Mouse (Mus musculus) c-Kit-positive CD71-positive TER-119-negative erythroid progenitor cells, embryonic 14.5 days (primary cell): ENCODE measurements at regions not wholly inside any gene's neighbourhood (a gene's known extent, or its start where the extent isn't known, plus 50 kb on each side); places are given as distances from the start of the nearest gene placed in this dataset.
A peak's percentile ranks its signal among the peaks of the same experiment; 100 is the strongest.

Source experiments
- DNase-seq: peaks from one replicate; pipeline ENCODE4 v3.0.0-alpha.2; 2013; ENCODE audit warnings: low read depth

DNA sequence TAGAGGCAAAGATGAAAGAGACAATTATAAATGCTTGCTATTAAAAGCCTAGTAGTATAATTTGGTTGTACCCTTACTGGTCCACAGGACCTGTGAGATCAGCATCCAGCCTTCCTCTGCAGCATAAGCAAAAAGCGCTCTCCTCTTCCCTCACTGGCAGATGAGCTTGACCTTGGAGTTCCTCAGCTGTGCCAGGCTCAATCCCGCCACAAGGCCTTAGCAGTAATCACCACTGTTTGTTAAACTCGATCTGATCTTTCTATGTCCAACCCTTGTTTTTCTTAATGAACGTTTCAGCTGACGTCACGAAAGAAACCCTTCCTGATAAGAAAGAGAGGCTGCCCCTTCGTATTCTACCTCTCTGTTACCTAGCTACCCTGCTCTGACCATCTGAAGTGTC is 183.5 kb downstream of the Ifng start:
- DNase-seq, result no peak

DNA sequence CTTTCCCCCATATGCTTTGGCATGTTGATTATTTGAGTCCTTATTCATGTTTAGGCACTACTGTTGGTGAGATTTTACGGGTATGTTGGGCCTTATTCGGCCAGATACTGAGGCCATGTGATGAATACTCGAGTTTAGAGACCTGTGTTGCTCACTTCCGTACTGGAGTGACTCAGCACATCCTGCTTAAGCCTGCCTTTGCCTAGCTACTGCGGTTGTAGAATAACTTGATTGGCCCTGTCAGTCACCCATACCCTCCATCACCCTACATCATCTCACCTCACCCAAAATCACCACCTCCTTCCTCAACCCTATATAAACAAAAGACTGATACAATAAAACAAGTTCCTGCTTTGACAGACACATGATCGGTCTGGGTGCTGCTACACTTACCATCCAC is 187.2 kb downstream of the Ifng start:
- DNase-seq, result no peak

DNA sequence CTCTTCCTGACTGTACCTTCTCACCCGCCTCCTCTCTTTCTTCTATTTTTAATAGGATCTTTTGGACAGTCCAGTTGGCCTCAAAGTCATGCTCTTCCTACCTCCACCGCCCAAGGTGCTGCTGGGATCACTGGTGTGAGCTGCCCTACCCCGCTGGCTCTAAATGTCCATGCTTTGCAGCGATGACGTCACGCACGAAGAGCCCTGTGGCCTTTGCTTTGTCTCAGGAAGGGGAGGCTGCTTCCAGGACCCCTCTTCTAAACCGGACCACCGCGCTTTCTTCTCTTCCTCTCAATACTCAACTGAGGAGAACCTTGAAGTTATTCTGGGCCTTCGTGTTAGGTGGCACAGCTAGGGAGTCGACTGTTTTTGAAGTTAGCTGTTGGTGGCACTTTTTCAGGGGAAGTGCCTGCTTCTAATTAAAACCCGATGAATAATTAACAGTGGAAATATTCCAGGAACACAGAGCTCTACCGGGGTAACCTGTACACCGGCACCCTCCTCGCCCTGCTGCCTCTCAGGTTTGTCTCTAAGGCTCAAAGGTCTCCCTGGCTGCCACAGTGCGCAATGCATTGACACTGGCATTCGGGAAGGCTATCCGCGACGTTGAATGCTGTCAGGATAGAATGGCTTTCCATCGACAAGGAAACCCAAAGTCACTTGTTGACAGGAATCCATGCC is 188.7 kb downstream of the Ifng start:
- no peak for DNase-seq

DNA sequence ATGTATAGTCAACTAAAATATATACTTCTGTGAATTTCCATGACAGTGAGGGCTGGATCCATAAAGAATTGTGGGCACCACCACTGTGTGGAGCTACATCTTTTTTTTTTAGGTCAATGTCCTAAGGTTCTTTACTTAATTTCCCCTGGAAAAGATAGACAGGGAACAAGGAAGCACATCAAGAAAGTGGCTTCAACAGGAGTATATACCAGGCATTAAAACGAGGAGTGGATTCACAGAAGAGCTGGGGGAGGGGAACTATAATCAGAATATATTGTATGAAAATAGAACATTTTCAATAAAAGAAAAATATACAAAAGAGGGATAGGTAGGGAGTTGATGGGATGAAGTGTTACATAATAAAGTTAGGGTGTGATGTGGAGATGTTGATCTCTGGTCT is 190.9 kb downstream of the Ifng start:
- no peak for DNase-seq

DNA sequence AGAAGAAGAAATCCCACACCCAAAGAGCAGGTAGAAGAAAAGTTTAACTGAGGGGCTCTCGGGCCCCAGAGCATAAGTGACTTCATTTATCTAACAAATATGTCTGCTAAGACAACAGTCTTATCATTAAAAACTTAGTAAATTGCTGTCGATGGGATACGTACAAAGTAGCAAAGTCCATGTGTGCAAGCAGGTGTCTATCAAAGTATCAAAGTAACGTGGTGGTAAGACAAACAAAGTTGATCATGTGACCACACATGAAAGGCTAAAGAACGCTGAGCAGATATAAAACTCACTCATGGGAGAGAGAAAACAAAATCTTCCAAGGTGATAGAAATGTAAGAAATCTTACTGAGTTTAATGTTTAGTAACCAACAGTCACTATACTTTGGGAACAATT is 191.3 kb downstream of the Ifng start:
- DNase-seq, result no peak

DNA sequence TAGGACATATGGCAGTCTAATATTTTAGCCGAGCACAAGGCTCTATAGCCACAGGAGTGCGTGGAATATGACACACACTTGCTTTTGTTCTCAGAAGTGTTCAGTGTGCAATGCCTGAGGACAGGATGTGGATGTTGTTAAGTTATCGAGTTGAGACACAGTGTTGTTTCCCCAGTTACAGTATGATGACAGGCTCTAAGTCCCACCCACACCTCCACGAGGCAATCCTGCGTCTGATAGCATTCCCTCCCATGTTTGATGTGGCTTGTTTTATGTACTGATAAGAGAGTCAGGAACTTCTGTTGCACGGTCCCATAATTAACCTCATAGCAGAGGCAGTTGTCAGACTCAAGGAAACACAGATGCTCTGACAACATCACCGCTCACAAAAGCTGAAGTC is 192.6 kb downstream of the Ifng start:
- DNase-seq, result peak; percentile 74

DNA sequence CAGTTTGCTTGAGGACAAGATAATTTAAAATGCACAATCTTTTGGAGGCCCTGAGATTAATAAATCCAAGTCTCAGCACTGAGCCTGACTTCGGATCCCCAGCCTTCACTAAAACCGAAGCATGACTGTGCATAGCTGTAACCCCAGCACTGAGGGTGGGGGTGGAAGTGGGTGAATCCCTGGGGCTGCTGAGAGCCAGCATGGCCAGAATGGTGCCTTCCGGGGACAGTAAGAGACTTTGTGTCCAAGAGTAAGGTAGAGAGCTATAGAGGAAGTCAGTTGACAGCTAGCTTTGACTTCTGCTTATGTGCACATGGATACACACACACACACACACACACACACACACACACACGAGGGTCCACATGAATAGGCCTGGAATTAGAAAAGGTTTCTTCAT is 198.3 kb downstream of the Ifng start:
- no peak for DNase-seq

DNA sequence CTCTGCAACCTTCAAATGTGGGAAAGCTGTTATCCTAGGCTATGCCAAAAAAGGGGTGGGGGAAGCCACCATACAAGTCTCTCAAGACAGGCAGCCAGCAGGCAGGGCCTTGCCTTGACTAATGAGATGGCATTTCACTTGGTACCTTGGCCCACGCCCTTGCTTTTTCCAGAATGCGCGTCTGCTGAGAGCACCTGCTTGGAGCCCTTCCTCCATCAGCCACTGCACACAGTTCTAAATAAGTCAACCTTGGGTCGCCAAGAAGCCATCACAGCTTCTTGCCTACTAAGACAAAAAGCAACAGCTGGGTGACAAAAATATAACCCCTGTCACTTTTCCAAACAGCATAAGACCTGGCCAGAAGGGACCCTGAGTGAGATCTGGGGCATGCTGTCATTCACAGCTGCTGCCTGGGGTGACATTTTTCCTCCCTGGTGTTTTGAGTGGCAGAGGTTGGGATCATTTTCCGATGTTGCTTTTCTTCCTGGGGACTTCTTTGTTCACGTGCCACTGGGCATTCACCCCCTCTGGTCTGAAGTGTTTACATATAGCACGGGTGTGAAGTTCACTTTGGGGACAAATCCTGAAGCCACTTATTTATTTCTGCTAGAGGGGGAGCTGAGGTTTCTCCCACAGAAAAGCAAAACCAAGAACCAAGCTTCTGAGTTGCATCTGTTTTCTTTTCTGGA is 199.4 kb downstream of the Ifng start:
- DNase-seq, result no peak

DNA sequence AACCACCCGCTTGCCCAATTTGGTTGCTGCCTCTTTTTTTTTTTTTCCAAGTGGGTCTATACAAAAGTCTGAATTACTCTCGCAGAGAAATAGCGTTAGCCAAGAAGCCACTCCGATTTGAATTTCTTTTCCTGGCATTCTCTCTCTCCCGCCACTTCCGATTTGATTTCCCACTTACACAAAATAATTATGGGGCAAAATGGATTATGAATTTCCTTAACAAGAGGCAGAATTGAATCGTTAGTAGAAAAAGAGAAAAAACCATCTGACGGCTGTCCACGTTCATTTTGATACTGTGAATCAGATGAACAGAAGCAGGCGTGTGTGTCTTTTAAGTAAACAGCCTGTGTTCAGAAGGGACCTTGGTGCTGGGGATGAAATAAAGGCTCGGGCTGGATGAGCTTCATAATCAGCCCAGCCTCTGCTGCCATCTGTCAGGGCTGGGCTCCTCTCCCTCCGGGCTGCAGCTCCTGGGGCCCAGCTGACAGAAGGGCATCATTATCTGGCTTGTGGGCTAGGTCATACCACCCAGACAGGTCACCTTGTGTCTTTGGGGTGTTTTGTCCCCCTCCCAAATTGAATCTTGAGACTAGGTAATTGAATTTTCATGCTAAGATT is 200.1 kb downstream of the Ifng start:
- DNase-seq, result no peak

DNA sequence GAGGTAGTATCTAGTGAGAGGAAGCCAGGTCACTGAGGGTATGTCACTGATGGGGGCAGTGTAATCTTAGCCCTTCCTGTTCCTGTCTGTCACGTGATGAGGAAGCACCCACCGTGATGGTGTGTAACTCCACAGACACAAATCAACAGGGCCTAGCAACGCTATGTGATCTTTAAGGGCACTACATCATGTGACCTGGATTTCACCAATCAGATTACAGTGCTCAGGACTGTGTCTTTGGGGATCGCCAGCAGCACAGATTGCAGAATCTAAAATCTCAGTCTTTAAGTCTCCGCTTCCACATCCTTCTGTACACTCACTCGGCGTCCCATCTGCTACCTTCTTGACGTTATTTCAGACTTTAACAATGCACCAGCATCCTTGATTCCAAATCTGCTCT is 202.8 kb downstream of the Ifng start:
- no peak for DNase-seq

DNA sequence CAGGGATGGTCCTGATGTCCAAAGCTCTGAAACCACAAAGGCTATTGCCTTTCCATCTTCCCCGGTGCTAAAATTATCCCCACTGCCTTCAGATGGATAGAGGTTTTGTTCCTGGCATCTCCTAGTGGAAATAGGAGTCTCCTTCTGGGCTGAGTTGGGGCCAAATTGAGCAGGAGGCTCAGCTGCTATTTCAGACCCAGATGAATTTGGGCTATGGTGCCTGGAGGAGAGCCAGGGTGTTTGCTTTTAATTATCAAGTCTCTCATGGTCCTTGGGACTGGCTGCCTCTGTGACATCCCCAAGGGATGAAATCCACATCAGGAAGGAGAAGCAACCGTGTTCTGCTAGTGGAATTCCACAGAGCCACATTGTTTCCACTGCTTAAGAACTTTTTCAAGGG is 207.3 kb downstream of the Ifng start:
- DNase-seq, result no peak

DNA sequence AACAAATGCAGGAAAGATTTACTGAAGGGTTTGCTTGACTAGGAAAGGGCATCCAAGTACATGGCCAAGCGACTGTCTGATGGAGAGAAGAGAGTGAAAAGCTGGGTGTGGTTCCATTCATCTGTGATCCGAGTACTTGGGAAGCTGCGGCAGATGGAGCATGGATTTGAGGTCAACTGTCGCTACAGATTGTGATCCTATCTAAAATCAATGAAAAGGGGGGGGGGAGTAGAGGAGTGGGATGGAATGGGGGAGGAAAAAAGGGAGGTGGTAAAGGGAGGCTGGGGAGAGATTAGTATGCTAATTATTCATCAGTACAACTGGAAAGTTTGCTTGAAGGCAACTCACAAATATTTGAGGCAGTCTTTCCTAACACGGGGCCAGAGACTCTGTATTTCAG is 213.4 kb downstream of the Dyrk2 start:
- no peak for DNase-seq

DNA sequence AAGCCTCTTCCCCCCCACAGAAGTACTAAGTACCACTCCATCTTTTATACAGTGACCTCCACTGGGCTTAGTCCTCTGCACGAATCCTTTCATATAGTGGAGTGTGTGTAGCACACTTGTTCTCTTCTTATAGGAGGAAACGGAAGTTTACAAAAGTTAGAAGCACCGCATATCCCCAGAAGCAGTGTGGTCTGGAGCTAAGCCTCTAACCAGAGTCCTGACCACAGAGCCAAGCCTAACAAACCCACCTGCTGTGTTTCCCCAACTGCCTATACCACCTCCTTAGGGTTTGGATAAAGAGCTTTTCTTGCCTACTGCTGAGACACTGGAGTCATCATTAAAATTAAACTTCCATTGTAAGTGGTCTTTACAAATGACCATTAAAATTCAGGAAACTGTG is 204.0 kb downstream of the Dyrk2 start:
- DNase-seq, result no peak

DNA sequence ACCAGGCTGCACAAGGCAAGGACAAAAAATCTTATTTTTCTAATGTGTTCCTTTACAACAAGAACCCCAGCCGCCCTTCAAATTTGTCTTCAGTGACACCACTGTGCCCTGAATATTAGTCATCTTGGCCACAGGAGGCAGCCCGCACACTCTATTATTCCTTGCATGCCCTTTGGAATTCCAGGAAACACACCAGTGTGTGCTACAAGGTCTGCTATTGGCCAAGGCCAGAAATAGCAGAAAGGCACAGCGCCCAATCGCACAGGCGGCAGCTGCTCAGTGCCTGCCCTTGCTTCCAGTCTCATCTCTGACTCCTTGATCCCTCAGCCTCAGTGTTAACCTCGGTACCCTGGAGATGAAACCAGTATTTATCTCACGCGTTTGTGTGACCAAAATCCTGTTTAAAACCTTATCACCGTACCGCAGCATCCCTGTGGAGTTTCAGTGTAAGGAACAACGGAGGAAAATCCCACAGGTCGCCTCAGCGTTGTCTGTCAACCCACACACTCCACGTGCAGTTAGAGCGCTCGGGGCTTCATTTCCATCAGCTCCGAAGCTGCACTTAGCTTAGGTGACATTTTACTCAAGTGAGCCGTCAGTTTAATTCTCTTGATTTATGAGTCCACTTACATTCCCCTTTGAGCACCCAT is 194.1 kb downstream of the Dyrk2 start:
- DNase-seq, result no peak

DNA sequence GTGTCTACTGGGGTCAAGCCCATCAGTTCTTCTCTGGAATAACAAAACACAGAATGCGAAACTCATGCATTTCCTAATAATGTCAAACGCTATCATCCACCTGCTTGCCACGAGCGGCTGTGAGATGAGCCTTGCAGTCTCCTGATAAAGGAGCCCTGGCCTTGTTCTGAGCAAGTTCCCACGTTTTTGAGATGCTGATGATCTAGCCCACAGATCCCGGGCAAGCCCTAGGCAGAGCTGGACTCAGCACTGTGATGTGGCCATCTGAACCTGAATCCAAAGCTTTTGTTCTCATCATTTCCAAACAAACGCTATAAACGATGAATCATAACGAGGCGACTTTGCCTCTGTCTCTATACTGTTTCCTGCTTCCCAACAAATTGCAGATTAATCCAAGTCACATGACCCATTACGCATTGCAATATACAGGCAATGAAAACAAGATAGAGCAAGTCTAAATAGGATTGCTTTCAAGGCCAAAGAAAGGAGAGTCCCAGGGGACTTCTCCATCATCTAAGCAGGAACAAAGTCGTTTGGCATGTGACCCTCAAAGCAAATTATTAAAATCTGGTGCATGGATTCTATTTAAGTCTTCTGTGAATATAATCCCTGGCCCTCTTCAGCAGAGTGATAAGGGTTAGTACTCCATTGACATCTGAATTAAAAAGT is 191.1 kb downstream of the Dyrk2 start:
- DNase-seq, result no peak

DNA sequence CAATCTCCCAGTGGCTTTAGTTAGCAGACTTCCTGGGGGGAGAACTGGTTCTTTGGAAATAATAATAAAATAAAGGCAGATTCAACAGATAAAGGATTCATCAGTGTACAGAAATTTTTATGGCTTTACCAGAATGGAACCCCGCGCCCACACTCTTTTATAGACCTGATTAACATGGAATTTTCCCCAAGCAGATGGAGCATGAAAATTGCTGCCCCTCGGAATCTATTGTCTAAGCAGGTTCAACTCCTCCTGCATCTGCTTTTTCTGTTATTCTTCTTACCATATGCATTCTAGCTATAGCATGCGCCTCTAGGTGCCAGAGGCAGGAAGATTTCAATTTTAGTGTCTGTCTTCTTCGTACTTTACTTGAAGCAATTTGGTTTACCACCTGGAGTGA is 190.5 kb downstream of the Dyrk2 start:
- no peak for DNase-seq

DNA sequence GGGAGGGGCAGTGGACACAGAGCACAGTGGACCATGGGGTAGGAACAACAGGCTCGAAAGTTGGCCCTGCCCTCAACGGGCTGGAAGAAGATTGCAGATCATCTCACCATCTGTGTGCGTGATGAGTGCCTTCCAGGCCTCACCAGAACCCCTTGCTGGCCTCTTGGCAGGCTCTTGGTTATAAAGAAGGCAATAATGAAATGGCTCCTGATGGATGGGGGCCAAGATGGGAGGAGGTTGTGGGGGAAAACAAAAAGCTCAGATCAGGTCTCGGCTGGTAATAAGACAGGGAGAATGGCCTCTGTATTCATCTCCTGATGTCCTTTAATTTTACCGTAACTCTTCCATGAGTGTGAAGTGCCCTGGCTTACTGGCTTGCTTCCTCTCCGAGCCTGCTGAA is 189.1 kb downstream of the Dyrk2 start:
- no peak for DNase-seq

DNA sequence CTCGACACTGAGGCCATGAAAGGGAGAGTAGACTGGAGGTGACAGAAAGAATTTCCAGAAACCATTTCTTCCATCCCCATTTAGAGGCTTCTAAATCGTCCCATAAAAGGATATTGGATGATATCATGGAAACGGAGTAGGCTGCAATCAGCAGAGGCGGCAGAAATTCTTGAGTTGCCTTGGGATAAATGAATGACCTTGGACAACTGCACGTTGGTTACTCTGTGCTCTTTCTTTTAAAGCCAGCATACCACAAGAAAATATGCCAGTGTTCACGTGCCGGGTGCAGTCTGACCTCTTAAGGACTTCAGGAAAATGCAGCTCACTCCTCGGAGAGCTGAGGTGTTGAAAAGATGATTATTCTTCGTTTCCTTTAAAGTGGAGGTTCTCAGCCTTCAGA is 186.7 kb downstream of the Dyrk2 start:
- no peak for DNase-seq

DNA sequence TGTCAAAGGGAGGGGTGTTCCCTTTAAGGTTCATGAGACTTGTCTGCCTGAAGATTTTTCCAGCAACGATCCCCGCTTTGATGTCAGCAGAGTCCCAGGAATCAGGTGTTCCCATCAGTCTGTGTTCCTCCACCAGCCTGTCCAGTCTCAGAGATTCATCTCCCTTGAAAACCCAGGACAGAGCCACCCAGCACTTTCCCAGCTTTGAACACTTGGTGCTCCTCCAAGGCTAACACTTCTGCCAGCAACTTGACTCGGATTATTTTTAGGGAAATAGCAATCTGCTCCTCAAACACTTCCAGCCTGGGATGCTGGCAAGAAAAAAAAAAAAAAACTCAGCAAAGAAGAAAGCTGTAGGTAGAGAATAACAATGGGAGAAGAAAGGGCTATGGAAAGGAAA is 170.7 kb downstream of the Dyrk2 start:
- DNase-seq, result no peak

DNA sequence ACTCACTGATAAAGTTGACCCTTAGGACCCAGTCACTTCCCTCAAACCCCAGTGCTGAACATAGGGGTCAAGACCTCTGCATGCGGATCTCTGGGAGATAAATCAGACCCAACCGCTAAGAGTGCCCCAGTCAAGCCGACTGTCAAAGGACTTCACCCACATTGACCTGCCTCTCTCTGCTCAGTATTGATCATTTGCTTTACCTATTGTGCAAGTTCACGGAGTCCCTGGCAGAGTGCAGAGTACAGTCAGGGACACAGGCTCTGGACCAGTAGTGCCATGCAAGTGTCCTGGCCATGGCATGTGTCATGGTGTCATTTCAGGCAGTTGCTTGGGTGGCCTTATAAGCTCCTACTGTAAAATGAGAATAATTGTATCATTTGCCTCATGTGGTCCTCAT is 169.9 kb downstream of the Dyrk2 start:
- no peak for DNase-seq

DNA sequence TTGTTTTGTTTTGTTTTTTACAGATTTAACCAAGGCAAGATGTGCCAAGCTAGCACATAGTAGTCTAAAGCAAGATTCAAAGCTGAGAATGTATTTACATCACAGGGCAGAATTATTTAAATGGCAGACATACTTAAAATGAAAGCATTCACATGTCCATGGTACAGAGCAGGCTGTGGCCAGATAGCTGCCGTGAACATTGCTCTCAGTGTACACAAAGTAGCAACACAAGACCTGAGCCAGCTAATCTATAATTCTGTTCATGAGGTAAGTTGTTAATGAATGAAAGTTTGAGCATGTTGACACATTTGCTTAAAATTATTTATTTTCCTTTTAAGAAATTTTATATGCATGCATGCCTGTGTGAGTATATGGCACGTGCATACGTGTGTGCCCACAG is 164.0 kb downstream of the Dyrk2 start:
- DNase-seq, result no peak

DNA sequence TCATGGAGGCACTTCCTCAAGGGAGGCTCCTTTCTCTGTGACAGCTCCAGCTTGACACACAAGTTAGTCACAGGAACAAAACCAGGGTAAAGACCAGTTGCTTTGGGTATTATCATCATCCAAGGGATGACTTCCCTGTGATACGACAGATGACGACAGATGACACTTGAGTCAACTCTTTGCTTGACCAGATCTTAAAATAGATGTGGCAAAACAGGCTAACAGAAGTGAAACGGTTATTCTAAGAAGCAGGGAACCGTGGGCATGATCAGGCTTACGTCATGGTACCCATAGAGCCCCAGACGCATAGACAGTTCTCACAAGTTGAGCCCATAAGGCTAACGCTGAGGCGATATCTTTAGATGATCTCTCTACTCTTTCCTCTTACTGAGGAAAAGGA is 160.3 kb downstream of the Dyrk2 start:
- no peak for DNase-seq

DNA sequence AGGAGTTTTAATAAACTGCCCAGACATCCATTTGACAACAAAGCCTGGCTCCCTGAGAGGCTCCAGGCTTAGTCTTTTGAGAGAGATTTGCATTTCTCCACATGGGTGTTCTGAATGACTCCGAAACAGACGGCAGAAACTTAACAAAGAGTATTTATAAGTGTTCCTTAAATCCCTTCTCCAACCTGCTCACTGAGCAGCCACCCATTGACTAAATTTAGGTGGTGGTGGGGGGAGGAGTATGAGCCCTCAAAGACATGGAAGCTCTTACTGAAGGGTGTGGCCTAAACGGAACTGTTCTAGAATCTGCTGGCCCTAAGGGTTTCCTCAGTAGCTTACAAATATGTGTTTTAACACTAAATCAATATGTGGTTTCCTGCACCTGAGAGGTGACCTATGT is 158.5 kb downstream of the Dyrk2 start:
- no peak for DNase-seq
